Mouse (Mus musculus) C2C12 (cell line): Measurements from ENCODE around the gene N4bp2l1. TPM values are rescaled to one million over a fixed set of nuclear protein-coding genes. Genes with fewer than 3 reads are reported as not detected.

Source experiments
- H3K27me3 ChIP-seq: one replicate; pipeline ENCODE4 v1.6.1; 2011; ENCODE audit not compliant: control insufficient read depth, insufficient read depth, insufficient read length
- H3K36me3 ChIP-seq: one replicate; pipeline ENCODE4 v1.6.1; 2011; ENCODE audit not compliant: control insufficient read depth, insufficient read depth
- H3K4me3 ChIP-seq: one replicate; pipeline ENCODE4 v1.5.1; 2011; ENCODE audit warnings: mild to moderate bottlenecking, control low read depth; ENCODE audit not compliant: poor library complexity, insufficient read depth, severe bottlenecking
- H3K79me2 ChIP-seq: one replicate; pipeline ENCODE4 v1.6.1; 2011; ENCODE audit not compliant: control insufficient read depth, insufficient read depth
- H3K79me3 ChIP-seq: one replicate; pipeline ENCODE4 v1.6.1; 2011; ENCODE audit warnings: low read depth, control low read depth
- H3ac ChIP-seq: one replicate; pipeline ENCODE3; 2011; ENCODE audit warnings: low read depth; ENCODE audit not compliant: control insufficient read depth, insufficient read length
- CEBPB ChIP-seq: IDR thresholded peaks from one replicate; pipeline ENCODE4 v1.6.1; 2011; ENCODE audit warnings: low read depth, mild to moderate bottlenecking, control low read depth, moderate library complexity
- CTCF ChIP-seq: IDR thresholded peaks from one replicate; pipeline ENCODE4 v1.5.1; 2011; ENCODE audit not compliant: control insufficient read depth, insufficient read depth, insufficient read length
- FOSL1 ChIP-seq: IDR thresholded peaks from one replicate; pipeline ENCODE4 v1.8.0; 2011; ENCODE audit warnings: mild to moderate bottlenecking, low read length; ENCODE audit not compliant: poor library complexity, insufficient read depth, severe bottlenecking
- MAX ChIP-seq: IDR thresholded peaks from one replicate; pipeline ENCODE4 v1.6.1; 2011; ENCODE audit warnings: mild to moderate bottlenecking, control low read depth
- MYOD1 ChIP-seq: IDR thresholded peaks from one replicate; pipeline ENCODE4 v1.6.1; 2011; ENCODE audit warnings: low read depth; ENCODE audit not compliant: control insufficient read depth, insufficient read length
- MYOG ChIP-seq: IDR thresholded peaks from one replicate; pipeline ENCODE4 v1.6.1; 2011; ENCODE audit not compliant: control insufficient read depth, insufficient read length; ENCODE audit errors: extremely low read depth
- USF1 ChIP-seq: IDR thresholded peaks from one replicate; pipeline ENCODE4 v1.6.1; 2011; ENCODE audit warnings: low read depth, mild to moderate bottlenecking, control low read depth, moderate library complexity
- polyA plus RNA-seq: library from polyadenylated mRNA; unstranded; fragments of >200 nt; fragmentation: generic; extraction: Trizol; gene quantifications from one replicate; pipeline ENCODE4 v1.2.1, GENCODE M21; 2012; ENCODE audit warnings: missing spikeins

The N4bp2l1 gene
- polyA plus RNA-seq, 1 experiment = 0.33 TPM

DNA sequence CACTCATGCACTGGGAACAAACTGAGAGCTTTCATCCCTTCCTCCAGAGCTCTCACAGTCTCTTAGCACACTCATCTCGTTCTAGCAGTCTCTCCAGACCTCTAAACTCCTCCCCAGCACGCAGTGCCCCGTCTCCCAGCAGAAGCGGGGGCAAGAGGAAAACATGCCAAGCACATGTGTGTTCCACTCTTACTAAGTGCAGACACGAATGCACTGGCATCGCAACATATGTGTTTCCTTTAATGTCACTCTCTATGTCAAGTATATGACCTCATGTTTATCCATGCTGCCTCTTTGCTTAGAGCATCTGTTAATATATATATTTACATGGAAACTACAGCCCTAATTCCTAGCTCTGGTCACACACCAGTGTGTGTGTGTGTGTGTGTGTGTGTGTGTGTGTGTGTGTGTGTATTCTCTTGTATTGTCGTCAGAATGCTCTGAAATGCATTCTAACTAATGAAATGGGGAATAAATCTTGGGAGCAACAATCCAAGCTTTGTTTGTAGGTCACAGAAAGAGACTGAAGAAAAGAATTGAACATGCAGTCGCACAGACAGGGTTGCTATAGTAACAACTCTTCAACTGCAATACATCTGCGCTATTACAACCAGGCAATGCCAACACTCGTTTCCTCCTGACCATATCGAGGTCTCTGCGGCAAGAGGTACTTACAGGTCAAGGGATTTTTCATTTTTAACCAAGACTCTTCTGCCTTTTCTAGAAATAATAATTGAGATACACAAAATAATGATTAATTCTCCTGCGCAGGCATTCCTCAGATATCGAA lies 4.6 kb upstream of the N4bp2l1 start:
- Histone ChIP-seq H3K79me2 (no peaks in the 10 kb centered on the region), H3K36me3 (no peaks in the 10 kb centered on the region), H3ac (no peak overlapping the region), H3K27me3 (no peaks in the 10 kb centered on the region), H3K4me3 (no peak overlapping the region), H3K79me3 (no peaks in the 10 kb centered on the region)
- TF ChIP-seq FOSL1 (no peak), MAX (no peak), MYOG (no peak), MYOD1 (no peak), CEBPB (no peak), USF1 (no peak), CTCF (no peak)

GRCm38 (mm10) chr5:150600554-150601440 lies 3.8 kb upstream of the N4bp2l1 start:
- Histone ChIP-seq H3ac (no peak overlapping the region), H3K27me3 (no peaks in the 10 kb centered on the region), H3K79me3 (no peaks in the 10 kb centered on the region), H3K4me3 (no peak overlapping the region), H3K79me2 (no peaks in the 10 kb centered on the region), H3K36me3 (no peaks in the 10 kb centered on the region)
- TF ChIP-seq MYOD1 = no peak
- TF ChIP-seq USF1 = no peak
- TF ChIP-seq FOSL1 = no peak
- no peak for TF ChIP-seq MYOG
- no peak for TF ChIP-seq CEBPB

- H3ac ChIP-seq = no peak overlapping the region
- H3K79me3 ChIP-seq = no peaks in the 10 kb centered on the region
- H3K36me3 ChIP-seq = no peaks in the 10 kb centered on the region
- no peak for TF ChIP-seq USF1
- no peak for TF ChIP-seq MAX
- TF ChIP-seq MYOD1 = no peak
- TF ChIP-seq CTCF = no peak
- no peak for TF ChIP-seq CEBPB
- no peak for TF ChIP-seq FOSL1
- TF ChIP-seq MYOG = no peak
- no peaks in the 10 kb centered on the region for H3K27me3 ChIP-seq
- H3K4me3 ChIP-seq = no peak overlapping the region
- no peaks in the 10 kb centered on the region for H3K79me2 ChIP-seq
These were observed 2.6 kb upstream of the N4bp2l1 start for GRCm38 (mm10) chr5:150599301-150600294.

GRCm38 (mm10) chr5:150598202-150599119 lies 1.5 kb upstream of the N4bp2l1 start:
- no peaks in the 10 kb centered on the region for H3K36me3 ChIP-seq
- H3K79me3 ChIP-seq = no peaks in the 10 kb centered on the region
- no peak overlapping the region for H3ac ChIP-seq
- H3K79me2 ChIP-seq = no peaks in the 10 kb centered on the region
- TF ChIP-seq CEBPB (no peak), MYOG (no peak), MAX (no peak), CTCF (no peak), MYOD1 (no peak), USF1 (no peak), FOSL1 (no peak)
- H3K27me3 ChIP-seq = peaks cover 1% of the 10 kb centered on the region
- H3K4me3 ChIP-seq = no peak overlapping the region
